Mouse (Mus musculus) bone marrow, adult 2 months (tissue): ENCODE measurements around the gene Tsx.

Source experiments
- CTCF ChIP-seq: fragments of 200-500 bp; IDR thresholded peaks from 2 replicates; pipeline ENCODE4 v1.5.1; 2011; ENCODE audit warnings: low read length, control low read depth; ENCODE audit not compliant: control insufficient read depth, insufficient read depth
- POLR2A ChIP-seq: fragments of 200-500 bp; IDR thresholded peaks from 2 replicates; pipeline ENCODE4 v1.6.1; 2011; ENCODE audit warnings: low read depth, mild to moderate bottlenecking, control low read depth, low read length, borderline replicate concordance; ENCODE audit not compliant: control insufficient read depth

DNA sequence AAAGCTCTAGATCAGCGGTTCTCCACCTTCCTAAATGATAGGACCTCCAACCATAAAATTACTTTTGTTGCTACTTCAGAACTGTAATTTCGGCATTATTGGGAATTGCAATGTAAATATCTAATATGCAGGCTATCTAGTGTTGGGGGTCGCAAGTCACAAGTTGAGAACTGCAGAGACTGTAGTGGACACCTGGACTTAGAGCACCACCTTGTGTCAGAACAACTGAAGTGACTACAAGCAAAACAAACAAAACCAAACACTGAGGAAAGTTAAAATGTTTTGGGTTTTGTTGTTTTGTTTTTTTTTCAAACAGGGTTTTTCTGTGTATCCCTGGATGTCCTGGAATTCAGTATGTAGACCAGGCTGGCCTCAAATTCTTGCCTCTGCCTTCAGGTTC lies 29.7 kb upstream of the Tsx start:
- TF ChIP-seq CTCF: no peak
- no peak for TF ChIP-seq POLR2A
